Mouse (Mus musculus) urinary bladder, postnatal 0 days (tissue): Measurements from ENCODE around the gene Igbp1b. TPM values are rescaled to one million over a fixed set of nuclear protein-coding genes. Genes with fewer than 3 reads are reported as not detected.

Source experiments
- polyA plus RNA-seq: library from polyadenylated mRNA; unstranded; fragments of >200 nt; fragmentation: Nextera tagmentation; extraction: Ambion mirVana; gene quantifications from 2 replicates; pipeline ENCODE4 v1.2.1, GENCODE M21; 2015

Igbp1b gene
- not detected in 2 replicates for polyA plus RNA-seq

DNA sequence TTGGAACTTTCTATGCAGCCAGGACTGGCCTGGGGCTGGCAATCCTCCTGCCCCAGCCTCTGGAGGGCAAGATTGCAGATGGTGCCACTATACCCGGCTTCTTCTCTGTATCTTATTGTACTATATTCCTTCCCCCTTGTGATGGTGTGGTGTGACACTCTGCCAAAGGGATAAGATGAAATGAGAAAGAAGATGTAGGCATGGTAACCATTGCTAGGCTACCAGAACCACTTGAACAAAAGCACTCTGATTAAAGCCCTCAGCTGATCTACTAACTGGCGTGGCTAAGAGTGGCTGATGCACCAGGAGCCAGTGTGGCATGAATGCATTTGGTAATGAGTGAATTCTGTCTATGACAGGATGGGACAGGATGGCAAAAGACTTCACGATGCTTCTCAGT is at the start of gene Igbp1b:
Igbp1b (minus strand) TSS at position 29 of the 400 bp plus-strand sequence.

Other genes with a start within 250 kb of the Igbp1b start
- gene Lmo3, start 76.6 kb downstream of the Igbp1b start, polyA plus RNA-seq = 0.17 and 0.34 TPM in 2 replicates